Mouse (Mus musculus) ES-Bruce4 (cell line): Measurements from ENCODE around the gene Epb41l5.

Experiments
- CTCF ChIP-seq: IDR thresholded peaks from one replicate; pipeline ENCODE4 v1.8.1; 2011; ENCODE audit warnings: low read depth, low read length
- EP300 ChIP-seq: IDR thresholded peaks from 2 replicates; pipeline ENCODE4 v1.6.1; 2011; ENCODE audit warnings: low read depth, low read length; ENCODE audit not compliant: insufficient read depth
- POLR2A ChIP-seq: IDR thresholded peaks from one replicate; pipeline ENCODE4 v1.8.1; 2011; ENCODE audit warnings: low read length; ENCODE audit not compliant: insufficient read depth

GRCm38 (mm10) chr1:119545164-119545563, 103.6 kb downstream of the Epb41l5 start:
- TF ChIP-seq EP300 (no peak), CTCF (no peak), POLR2A (no peak)
